Mouse (Mus musculus): ENCODE results near the gene Mmp14. TPM values are rescaled to one million over a fixed set of nuclear protein-coding genes. Genes with fewer than 3 reads are reported as not detected.

The Mmp14 gene
- polyA plus RNA-seq, 1 experiment from 2014 or later, result 115 TPM

DNA sequence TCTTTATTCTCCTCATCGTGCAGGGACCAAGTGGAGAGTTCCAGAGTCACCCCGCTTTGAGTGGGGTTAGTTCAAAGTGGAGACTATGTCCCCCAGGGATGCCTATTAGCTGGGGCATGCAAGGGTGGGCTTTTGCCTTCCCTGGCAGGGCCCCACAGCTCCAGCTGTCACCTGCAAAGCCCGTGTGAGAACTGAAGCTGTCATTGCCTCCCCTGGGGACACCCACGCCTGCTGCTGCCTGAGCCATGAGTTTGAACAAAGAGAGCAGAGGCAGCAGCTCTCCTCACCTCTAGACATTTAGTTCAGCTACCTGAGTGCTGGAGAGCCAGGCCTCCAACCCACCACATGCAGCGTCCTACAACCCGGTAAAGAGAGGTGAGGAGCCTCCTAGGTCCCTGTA is 49.3 kb downstream of the Mmp14 start:
- no peak overlapping the region for H3K27ac ChIP-seq (replicated peaks in 1 of 2; ENCODE audit: control insufficient read depth in 1 of 2, insufficient read depth in 1 of 2, low read depth in 2 of 2, low read length in 2 of 2)
- WGBS, result 62% methylated on average over 6 of the region's 6 CpGs
- no peak overlapping the region for H3K4me3 ChIP-seq (ENCODE audit: control insufficient read depth in 1 of 2, insufficient read depth in 1 of 2, low read depth in 1 of 2, low read length in 2 of 2)
- H3K36me3 ChIP-seq (ENCODE audit: control insufficient read depth, insufficient read depth, low read length), result no peaks in the 10 kb centered on the region
- no peaks in the 10 kb centered on the region for H3K9me3 ChIP-seq (ENCODE audit: control insufficient read depth, low read length)
- peaks cover 11% of the 10 kb centered on the region in 2 experiments for H3K4me1 ChIP-seq (ENCODE audit: control insufficient read depth in 2 of 2, insufficient read depth in 2 of 2, low read length in 2 of 2)
- ATAC-seq (ENCODE audit: insufficient number of reproducible peaks, insufficient read depth, low FRiP score, low read depth), result no peak
- no peak overlapping the region for H3K4me2 ChIP-seq (ENCODE audit: low read length)
- peaks cover 14% of the 10 kb centered on the region for H3K27me3 ChIP-seq (ENCODE audit: control insufficient read depth, insufficient read depth, low read length)
- no peak overlapping the region for H3K9ac ChIP-seq (ENCODE audit: low read length)

DNA sequence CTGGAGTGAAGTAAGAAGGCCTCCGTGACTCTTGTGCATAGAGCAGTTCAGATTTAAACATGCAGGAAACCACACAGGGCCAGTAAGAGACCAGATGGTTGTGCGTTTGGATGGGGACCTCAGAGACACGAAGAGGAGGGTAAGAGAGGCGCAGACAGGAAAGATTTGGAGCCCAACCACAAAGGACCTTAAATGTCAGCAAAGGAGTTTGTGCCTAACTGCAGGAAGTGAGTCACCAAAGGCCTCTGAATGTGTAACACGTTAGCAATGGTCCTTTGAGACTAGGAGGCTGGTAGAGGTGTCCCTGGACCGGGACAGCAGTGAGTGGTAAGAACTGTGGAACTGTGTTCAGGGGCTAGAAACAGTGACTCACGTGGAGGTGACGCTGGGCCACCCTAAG is 50.0 kb downstream of the Mmp14 start:
- H3K27ac ChIP-seq (replicated peaks in 1 of 2; ENCODE audit: control insufficient read depth in 1 of 2, insufficient read depth in 1 of 2, low read depth in 2 of 2, low read length in 2 of 2), result no peak overlapping the region
- H3K4me1 ChIP-seq (ENCODE audit: control insufficient read depth in 2 of 2, insufficient read depth in 2 of 2, low read length in 2 of 2), result peaks cover 6 to 8% of the 10 kb centered on the region in 2 experiments
- no peaks in the 10 kb centered on the region for H3K36me3 ChIP-seq (ENCODE audit: control insufficient read depth, insufficient read depth, low read length)
- no peaks in the 10 kb centered on the region for H3K9me3 ChIP-seq (ENCODE audit: control insufficient read depth, low read length)
- H3K9ac ChIP-seq (ENCODE audit: low read length), result no peak overlapping the region
- ATAC-seq (ENCODE audit: insufficient number of reproducible peaks, insufficient read depth, low FRiP score, low read depth), result no peak
- peaks cover 14% of the 10 kb centered on the region for H3K27me3 ChIP-seq (ENCODE audit: control insufficient read depth, insufficient read depth, low read length)
- 67% methylated on average over 8 of the region's 8 CpGs for WGBS
- H3K4me2 ChIP-seq (ENCODE audit: low read length), result no peak overlapping the region
- H3K4me3 ChIP-seq (ENCODE audit: control insufficient read depth in 1 of 2, insufficient read depth in 1 of 2, low read depth in 1 of 2, low read length in 2 of 2), result no peak overlapping the region

DNA sequence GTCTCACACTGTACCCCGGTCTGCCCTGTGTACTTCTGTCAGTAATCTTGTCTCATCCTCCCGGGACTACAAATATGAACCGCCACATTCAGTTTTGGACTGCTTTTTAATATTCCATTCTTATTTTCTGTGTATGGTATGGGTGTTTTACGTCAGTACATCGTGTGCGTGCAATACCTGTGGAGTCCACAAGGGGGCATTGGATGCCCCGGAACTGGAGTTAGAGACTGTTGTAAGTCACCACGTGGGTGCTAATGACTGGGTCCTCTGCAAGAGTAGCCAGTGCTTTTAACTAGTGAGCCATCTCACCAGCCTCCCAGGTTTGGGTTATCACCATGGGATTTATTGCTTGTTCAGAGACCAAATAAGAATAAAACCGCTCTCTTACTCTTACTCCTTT is 51.1 kb downstream of the Mmp14 start:
- Histone ChIP-seq H3K9me3 (ENCODE audit: control insufficient read depth, low read length) (no peaks in the 10 kb centered on the region), H3K27me3 (ENCODE audit: control insufficient read depth, insufficient read depth, low read length) (peaks cover 12% of the 10 kb centered on the region), H3K4me3 (ENCODE audit: control insufficient read depth in 1 of 2, insufficient read depth in 1 of 2, low read depth in 1 of 2, low read length in 2 of 2) (no peak overlapping the region), H3K36me3 (ENCODE audit: control insufficient read depth, insufficient read depth, low read length) (no peaks in the 10 kb centered on the region), H3K4me2 (ENCODE audit: low read length) (no peak overlapping the region), H3K4me1 (ENCODE audit: control insufficient read depth in 2 of 2, insufficient read depth in 2 of 2, low read length in 2 of 2) (peaks cover 0 to 3% of the 10 kb centered on the region in 2 experiments; a peak in 1 of 4 replicates), H3K9ac (ENCODE audit: low read length) (no peak overlapping the region), H3K27ac (replicated peaks in 1 of 2; ENCODE audit: control insufficient read depth in 1 of 2, insufficient read depth in 1 of 2, low read depth in 2 of 2, low read length in 2 of 2) (no peak overlapping the region)
- WGBS, result 31% methylated on average over 9 of the region's 9 CpGs
- ATAC-seq (ENCODE audit: insufficient number of reproducible peaks, insufficient read depth, low FRiP score, low read depth), result no peak

DNA sequence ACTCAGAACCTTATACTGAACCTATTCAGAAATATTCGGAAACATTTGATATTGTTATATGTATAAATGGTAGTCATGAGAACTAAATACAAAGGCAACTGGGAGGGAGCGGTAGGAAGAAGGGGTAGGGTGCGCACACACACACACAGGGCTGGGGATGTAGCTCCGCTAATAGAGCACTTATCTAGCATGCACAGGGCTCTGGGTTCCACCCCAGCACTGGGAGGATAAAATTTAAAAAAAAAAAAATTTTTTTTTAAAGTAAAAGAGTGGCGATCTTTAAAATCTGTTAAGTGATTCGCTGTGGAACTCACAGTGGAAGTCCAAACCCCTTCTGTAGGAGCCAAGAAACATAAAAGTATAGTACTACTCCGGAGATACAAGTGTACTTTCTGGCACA is 54.5 kb downstream of the Mmp14 start:
- Histone ChIP-seq H3K27me3 (ENCODE audit: control insufficient read depth, insufficient read depth, low read length) (no peaks in the 10 kb centered on the region), H3K36me3 (ENCODE audit: control insufficient read depth, insufficient read depth, low read length) (no peaks in the 10 kb centered on the region), H3K4me3 (ENCODE audit: control insufficient read depth in 1 of 2, insufficient read depth in 1 of 2, low read depth in 1 of 2, low read length in 2 of 2) (no peak overlapping the region), H3K9ac (ENCODE audit: low read length) (no peak overlapping the region), H3K4me2 (ENCODE audit: low read length) (no peak overlapping the region), H3K9me3 (ENCODE audit: control insufficient read depth, low read length) (no peaks in the 10 kb centered on the region), H3K4me1 (ENCODE audit: control insufficient read depth in 2 of 2, insufficient read depth in 2 of 2, low read length in 2 of 2) (no peaks in the 10 kb centered on the region), H3K27ac (replicated peaks in 1 of 2; ENCODE audit: control insufficient read depth in 1 of 2, insufficient read depth in 1 of 2, low read depth in 2 of 2, low read length in 2 of 2) (no peak overlapping the region)
- ATAC-seq (ENCODE audit: insufficient number of reproducible peaks, insufficient read depth, low FRiP score, low read depth), result no peak
- WGBS, result 84% methylated on average over 7 of the region's 7 CpGs

DNA sequence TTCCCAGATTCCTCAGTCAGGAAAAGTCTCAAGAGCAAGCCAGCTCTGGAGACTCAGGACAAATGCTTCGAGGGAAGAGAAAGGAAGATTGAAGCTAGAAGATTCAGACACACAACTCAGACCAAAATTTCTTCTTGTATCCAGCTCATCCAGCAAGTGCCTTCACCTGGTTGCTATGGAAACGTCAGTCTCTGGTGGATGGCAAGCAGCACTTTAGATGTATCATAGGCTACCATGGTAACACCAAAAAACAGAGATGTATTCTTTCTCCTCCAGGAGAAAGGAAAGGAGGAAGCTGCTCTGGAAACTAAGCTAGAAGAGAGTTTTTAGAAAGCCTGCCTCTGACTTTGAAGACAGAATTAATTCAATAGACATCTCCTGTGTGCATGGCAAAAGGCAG is 56.3 kb downstream of the Mmp14 start:
- H3K9me3 ChIP-seq (ENCODE audit: control insufficient read depth, low read length), result no peaks in the 10 kb centered on the region
- no peak overlapping the region for H3K9ac ChIP-seq (ENCODE audit: low read length)
- H3K27ac ChIP-seq (replicated peaks in 1 of 2; ENCODE audit: control insufficient read depth in 1 of 2, insufficient read depth in 1 of 2, low read depth in 2 of 2, low read length in 2 of 2), result no peak overlapping the region
- no peak for ATAC-seq (ENCODE audit: insufficient number of reproducible peaks, insufficient read depth, low FRiP score, low read depth)
- 58% methylated on average over 2 of the region's 2 CpGs for WGBS
- no peaks in the 10 kb centered on the region for H3K4me1 ChIP-seq (ENCODE audit: control insufficient read depth in 2 of 2, insufficient read depth in 2 of 2, low read length in 2 of 2)
- no peak overlapping the region for H3K4me3 ChIP-seq (ENCODE audit: control insufficient read depth in 1 of 2, insufficient read depth in 1 of 2, low read depth in 1 of 2, low read length in 2 of 2)
- no peak overlapping the region for H3K4me2 ChIP-seq (ENCODE audit: low read length)
- no peaks in the 10 kb centered on the region for H3K36me3 ChIP-seq (ENCODE audit: control insufficient read depth, insufficient read depth, low read length)
- H3K27me3 ChIP-seq (ENCODE audit: control insufficient read depth, insufficient read depth, low read length), result no peaks in the 10 kb centered on the region

DNA sequence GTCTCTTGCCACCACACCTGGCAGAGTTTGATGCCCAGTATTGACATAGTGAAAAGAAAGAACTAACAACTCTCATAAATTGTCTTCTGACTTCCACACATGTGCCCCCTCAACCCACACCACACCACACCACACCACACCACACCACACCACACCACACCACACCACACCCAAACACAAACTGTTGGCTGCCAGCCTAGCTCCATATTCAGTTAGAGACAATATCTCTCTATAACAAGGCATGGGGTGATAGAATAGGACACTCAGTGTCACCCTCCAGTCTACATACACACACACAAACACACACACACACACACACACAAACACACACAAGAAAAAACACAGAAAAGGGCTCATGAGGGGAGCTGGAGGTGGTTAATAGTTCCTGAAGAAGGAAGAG is 56.9 kb downstream of the Mmp14 start:
- Histone ChIP-seq H3K9ac (ENCODE audit: low read length) (no peak overlapping the region), H3K27ac (replicated peaks in 1 of 2; ENCODE audit: control insufficient read depth in 1 of 2, insufficient read depth in 1 of 2, low read depth in 2 of 2, low read length in 2 of 2) (no peak overlapping the region), H3K4me2 (ENCODE audit: low read length) (no peak overlapping the region), H3K4me3 (ENCODE audit: control insufficient read depth in 1 of 2, insufficient read depth in 1 of 2, low read depth in 1 of 2, low read length in 2 of 2) (no peak overlapping the region), H3K9me3 (ENCODE audit: control insufficient read depth, low read length) (no peaks in the 10 kb centered on the region), H3K36me3 (ENCODE audit: control insufficient read depth, insufficient read depth, low read length) (no peaks in the 10 kb centered on the region), H3K4me1 (ENCODE audit: control insufficient read depth in 2 of 2, insufficient read depth in 2 of 2, low read length in 2 of 2) (no peaks in the 10 kb centered on the region), H3K27me3 (ENCODE audit: control insufficient read depth, insufficient read depth, low read length) (no peaks in the 10 kb centered on the region)
- no peak for ATAC-seq (ENCODE audit: insufficient number of reproducible peaks, insufficient read depth, low FRiP score, low read depth)

DNA sequence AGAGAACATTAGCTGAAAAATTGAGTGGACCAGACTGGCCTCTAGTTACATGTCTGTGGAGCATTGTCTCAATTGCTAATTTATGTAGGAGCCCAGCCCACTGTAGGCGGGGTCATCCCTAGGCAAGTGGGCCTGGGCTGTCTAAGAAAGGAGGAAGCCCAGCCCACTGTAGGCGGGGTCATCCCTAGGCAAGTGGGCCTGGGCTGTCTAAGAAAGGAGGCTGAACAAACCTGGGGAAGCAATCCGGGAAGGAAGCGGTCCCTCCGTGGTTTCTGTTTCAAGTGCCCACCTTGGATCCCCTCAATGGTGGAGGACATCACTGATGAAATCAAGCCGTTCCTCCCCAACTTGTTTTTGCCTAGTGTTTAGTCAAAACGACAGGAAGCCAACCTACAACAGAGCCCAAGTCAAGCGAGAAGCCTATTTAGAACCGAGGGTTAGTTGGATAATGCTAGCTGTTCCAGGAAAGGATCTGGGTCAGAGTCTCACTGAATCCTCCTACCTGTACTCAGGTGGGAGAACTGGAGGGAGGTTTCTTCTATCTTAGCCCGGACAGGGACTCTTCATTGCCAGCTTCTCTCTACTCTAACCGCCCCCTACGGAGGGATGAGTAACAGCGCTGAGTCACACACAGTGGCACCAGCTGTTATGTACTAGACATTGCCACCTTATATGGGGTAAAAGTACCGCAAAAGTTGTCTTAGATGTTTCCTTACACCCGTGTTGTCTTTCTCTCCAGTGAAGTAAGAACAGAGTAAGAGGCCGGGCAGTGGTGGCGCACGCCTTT is 61.1 kb downstream of the Mmp14 start:
- no peaks in the 10 kb centered on the region for H3K36me3 ChIP-seq (ENCODE audit: control insufficient read depth, insufficient read depth, low read length)
- no peak overlapping the region for H3K4me3 ChIP-seq (ENCODE audit: control insufficient read depth in 1 of 2, insufficient read depth in 1 of 2, low read depth in 1 of 2, low read length in 2 of 2)
- H3K4me2 ChIP-seq (ENCODE audit: low read length), result no peak overlapping the region
- H3K9ac ChIP-seq (ENCODE audit: low read length), result no peak overlapping the region
- H3K9me3 ChIP-seq (ENCODE audit: control insufficient read depth, low read length), result no peaks in the 10 kb centered on the region
- no peak for ATAC-seq (ENCODE audit: insufficient number of reproducible peaks, insufficient read depth, low FRiP score, low read depth)
- H3K27ac ChIP-seq (replicated peaks in 1 of 2; ENCODE audit: control insufficient read depth in 1 of 2, insufficient read depth in 1 of 2, low read depth in 2 of 2, low read length in 2 of 2), result no peak overlapping the region
- 65% methylated on average over 18 of the region's 18 CpGs for WGBS
- H3K27me3 ChIP-seq (ENCODE audit: control insufficient read depth, insufficient read depth, low read length), result no peaks in the 10 kb centered on the region
- no peaks in the 10 kb centered on the region for H3K4me1 ChIP-seq (ENCODE audit: control insufficient read depth in 2 of 2, insufficient read depth in 2 of 2, low read length in 2 of 2)

DNA sequence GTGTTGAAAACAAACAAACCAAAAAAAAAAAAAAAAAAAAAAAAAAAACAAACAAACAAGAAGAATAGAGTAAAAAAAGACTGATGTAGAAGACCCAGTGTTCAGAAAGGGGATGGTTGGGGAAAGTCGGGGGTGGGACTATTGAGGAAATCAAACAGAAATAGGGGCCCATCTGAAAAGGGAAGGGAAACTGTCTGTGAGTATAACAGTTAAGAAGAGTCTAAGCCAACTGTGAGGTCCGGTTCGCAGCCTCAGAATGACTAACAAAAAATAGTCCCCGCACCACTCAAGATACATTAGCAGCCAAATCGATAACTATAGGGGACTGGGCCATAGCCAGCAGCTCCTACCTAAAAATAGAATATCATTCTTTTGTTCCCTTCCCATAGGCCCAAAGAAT is 61.8 kb downstream of the Mmp14 start:
- no peak overlapping the region for H3K4me2 ChIP-seq (ENCODE audit: low read length)
- H3K36me3 ChIP-seq (ENCODE audit: control insufficient read depth, insufficient read depth, low read length), result no peaks in the 10 kb centered on the region
- 69% methylated on average over 5 of the region's 5 CpGs for WGBS
- H3K4me1 ChIP-seq (ENCODE audit: control insufficient read depth in 2 of 2, insufficient read depth in 2 of 2, low read length in 2 of 2), result no peaks in the 10 kb centered on the region
- no peak overlapping the region for H3K9ac ChIP-seq (ENCODE audit: low read length)
- H3K9me3 ChIP-seq (ENCODE audit: control insufficient read depth, low read length), result no peaks in the 10 kb centered on the region
- no peak for ATAC-seq (ENCODE audit: insufficient number of reproducible peaks, insufficient read depth, low FRiP score, low read depth)
- H3K4me3 ChIP-seq (ENCODE audit: control insufficient read depth in 1 of 2, insufficient read depth in 1 of 2, low read depth in 1 of 2, low read length in 2 of 2), result no peak overlapping the region
- no peak overlapping the region for H3K27ac ChIP-seq (replicated peaks in 1 of 2; ENCODE audit: control insufficient read depth in 1 of 2, insufficient read depth in 1 of 2, low read depth in 2 of 2, low read length in 2 of 2)
- no peaks in the 10 kb centered on the region for H3K27me3 ChIP-seq (ENCODE audit: control insufficient read depth, insufficient read depth, low read length)

All from heart, embryonic 14.5 days (tissue).